Mouse (Mus musculus): ENCODE measurements around the gene Chrm4. TPM values are rescaled to one million over a fixed set of nuclear protein-coding genes. Genes with fewer than 3 reads are reported as not detected.

The Chrm4 gene
- total and polyA plus RNA-seq, 2 experiments: not detected

- TF ChIP-seq POLR2A (IDR thresholded peaks at IDR 0.05; ENCODE audit: extremely low read depth, insufficient read depth, low read length) (no peak), CTCF (IDR thresholded peaks at IDR 0.05; ENCODE audit: low read depth, low read length) (no peak)
- no peak overlapping the region for H3K27ac ChIP-seq (replicated peaks; ENCODE audit: insufficient read depth, low read depth, low read length)
- peaks cover 14% of the 10 kb centered on the region for H3K4me1 ChIP-seq (ENCODE audit: control insufficient read depth, insufficient read depth, low read length)
- no peak overlapping the region for H3K4me3 ChIP-seq (ENCODE audit: insufficient read depth, low read depth, low read length)
- no peak for DNase-seq (ENCODE audit: extremely low read depth, low read depth, low spot score)
- H3K27me3 ChIP-seq (ENCODE audit: control insufficient read depth, insufficient read depth, low read length): no peaks in the 10 kb centered on the region
- H3K79me2 ChIP-seq (ENCODE audit: control insufficient read depth, insufficient read depth, low read length): peaks cover 37% of the 10 kb centered on the region
- WGBS: 80% methylated on average over 3 of the region's 3 CpGs
- no peak overlapping the region for H3K9ac ChIP-seq (ENCODE audit: low read depth, low read length)
- no peaks in the 10 kb centered on the region for H3K36me3 ChIP-seq (ENCODE audit: control insufficient read depth, insufficient read depth, low read length)
Measured at GRCm38 (mm10) chr2:91948792-91949241, 21.8 kb downstream of the Chrm4 start.

DNA sequence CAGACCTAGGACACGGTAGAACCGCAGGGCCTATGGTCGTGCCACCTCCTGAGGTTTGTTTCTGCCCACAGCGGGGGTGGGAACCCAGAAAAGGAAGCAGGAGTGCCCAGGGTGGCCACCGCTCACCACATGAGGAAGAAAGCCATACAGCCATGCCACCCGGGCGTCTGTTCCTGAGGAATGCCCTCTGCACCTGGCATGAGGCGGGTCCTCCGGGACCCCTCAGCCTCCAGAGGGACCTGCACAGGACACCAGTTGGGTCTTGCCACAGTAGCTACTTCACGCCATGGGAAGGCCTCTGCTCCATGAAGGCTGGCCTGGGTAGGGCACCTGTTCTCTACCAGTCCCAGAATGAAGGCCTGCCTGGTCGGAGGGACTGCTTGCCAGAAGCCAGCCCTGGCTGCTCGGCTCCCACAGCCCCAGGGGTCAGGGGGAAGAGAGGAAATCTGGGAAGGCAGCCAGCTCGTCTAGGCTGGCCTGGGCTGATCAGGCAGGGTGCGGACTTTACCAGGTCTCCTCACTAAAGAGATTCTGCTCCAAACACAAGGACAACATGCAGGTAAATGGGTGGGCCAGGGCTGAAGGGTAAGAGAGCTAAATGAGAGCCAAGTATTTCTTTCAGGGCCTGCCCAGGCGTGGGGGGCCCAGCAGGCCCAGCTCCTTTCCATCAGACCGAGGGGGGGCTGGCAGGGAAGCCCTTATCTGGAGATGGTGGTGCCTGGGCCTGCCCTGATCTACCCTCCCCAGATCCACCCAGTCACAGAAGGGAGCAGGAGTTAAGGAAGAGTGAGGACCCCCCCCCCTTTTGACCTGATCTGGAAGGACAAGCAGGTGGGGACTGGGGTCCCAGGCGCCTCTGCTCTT lies 22.6 kb downstream of the Chrm4 start:
- no peak for TF ChIP-seq POLR2A (IDR thresholded peaks at IDR 0.05; ENCODE audit: extremely low read depth, insufficient read depth, low read length)
- TF ChIP-seq CTCF (IDR thresholded peaks at IDR 0.05; ENCODE audit: low read depth, low read length): no peak
- H3K4me1 ChIP-seq (ENCODE audit: control insufficient read depth, insufficient read depth, low read length): peaks cover 14% of the 10 kb centered on the region
- WGBS: 56% methylated on average over 17 of the region's 17 CpGs
- no peaks in the 10 kb centered on the region for H3K27me3 ChIP-seq (ENCODE audit: control insufficient read depth, insufficient read depth, low read length)
- peak overlapping the region; percentile 40 for H3K9ac ChIP-seq (ENCODE audit: low read depth, low read length)
- no peaks in the 10 kb centered on the region for H3K36me3 ChIP-seq (ENCODE audit: control insufficient read depth, insufficient read depth, low read length)
- H3K79me2 ChIP-seq (ENCODE audit: control insufficient read depth, insufficient read depth, low read length): peaks cover 34% of the 10 kb centered on the region
- H3K27ac ChIP-seq (replicated peaks; ENCODE audit: insufficient read depth, low read depth, low read length): peak overlapping the region; percentile 28
- no peak overlapping the region for H3K4me3 ChIP-seq (ENCODE audit: insufficient read depth, low read depth, low read length)
- DNase-seq (ENCODE audit: extremely low read depth, low read depth, low spot score): no peak

DNA sequence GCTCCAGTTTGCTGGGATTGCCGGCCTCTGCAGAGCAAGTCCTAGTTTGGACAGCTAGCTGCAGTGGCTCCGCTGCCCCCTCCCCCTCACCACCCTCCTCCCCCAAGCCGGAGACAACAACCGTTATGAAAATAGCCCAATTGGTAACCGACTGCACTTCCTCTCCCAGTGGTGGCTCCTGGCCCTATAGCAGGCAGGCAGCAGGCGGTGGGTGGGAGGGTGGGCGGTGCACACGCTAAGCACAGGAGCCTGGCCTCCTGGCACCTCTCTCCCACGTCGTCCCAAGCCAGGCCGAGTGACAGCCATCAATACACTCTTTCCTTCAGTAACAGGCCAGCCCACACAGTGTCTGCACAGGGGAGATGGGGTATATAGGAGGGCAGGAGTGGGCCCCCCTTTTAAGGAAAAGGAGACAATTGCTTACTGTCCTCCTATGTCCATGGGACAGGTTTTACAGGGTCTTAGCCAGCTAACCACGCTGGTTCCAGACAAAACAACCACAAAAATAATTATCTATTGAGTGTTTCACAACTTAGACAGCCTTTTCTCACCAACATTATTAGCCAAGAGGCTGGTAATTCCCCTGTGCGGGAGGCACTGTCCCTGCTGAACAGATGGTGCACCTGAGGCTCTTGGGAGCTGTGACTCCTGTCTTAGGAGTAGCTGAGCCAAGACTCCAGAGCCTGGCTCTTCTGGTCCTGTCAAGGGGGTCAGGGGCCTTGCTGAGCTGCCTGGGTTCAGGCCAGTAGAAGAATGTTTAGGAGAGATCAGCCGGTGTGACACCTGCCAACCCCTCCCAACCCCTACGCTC lies 23.4 kb downstream of the Chrm4 start:
- Histone ChIP-seq H3K79me2 (ENCODE audit: control insufficient read depth, insufficient read depth, low read length) (peaks cover 29% of the 10 kb centered on the region), H3K27me3 (ENCODE audit: control insufficient read depth, insufficient read depth, low read length) (no peaks in the 10 kb centered on the region), H3K4me1 (ENCODE audit: control insufficient read depth, insufficient read depth, low read length) (peaks cover 21% of the 10 kb centered on the region), H3K4me3 (ENCODE audit: insufficient read depth, low read depth, low read length) (no peak overlapping the region), H3K9ac (ENCODE audit: low read depth, low read length) (peak overlapping the region; percentile 43; the same call in 1 of the 2 replicates), H3K27ac (replicated peaks; ENCODE audit: insufficient read depth, low read depth, low read length) (peak overlapping the region; percentile 36), H3K36me3 (ENCODE audit: control insufficient read depth, insufficient read depth, low read length) (no peaks in the 10 kb centered on the region)
- no peak for DNase-seq (ENCODE audit: extremely low read depth, low read depth, low spot score)
- 11% methylated on average over 15 of the region's 15 CpGs for WGBS
- TF ChIP-seq POLR2A (IDR thresholded peaks at IDR 0.05; ENCODE audit: extremely low read depth, insufficient read depth, low read length): no peak
- TF ChIP-seq CTCF (IDR thresholded peaks at IDR 0.05; ENCODE audit: low read depth, low read length): no peak

DNA sequence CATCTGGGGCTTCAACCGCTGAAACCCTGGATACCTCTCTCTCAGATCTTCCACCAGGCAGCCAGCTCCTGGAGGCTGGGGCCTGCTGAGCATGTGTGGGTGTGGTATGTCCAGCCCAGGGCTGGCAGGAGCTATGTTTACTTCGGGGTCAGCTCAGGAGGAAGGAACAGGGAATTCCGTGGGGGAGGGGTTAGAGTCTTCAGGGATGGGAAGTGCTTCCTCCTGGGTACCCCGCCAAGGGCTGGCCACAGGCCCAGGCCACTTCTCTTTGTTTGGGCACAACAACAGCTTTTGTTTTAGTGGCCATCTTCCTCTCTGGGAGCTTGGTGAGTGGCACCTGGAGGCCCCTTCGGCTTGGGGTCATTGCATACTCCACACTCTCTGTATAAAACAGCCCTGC lies 26.8 kb downstream of the Chrm4 start:
- no peak overlapping the region for H3K4me3 ChIP-seq (ENCODE audit: insufficient read depth, low read depth, low read length)
- peaks cover 31% of the 10 kb centered on the region for H3K4me1 ChIP-seq (ENCODE audit: control insufficient read depth, insufficient read depth, low read length)
- WGBS: 14% methylated on average over 5 of the region's 5 CpGs
- DNase-seq (ENCODE audit: extremely low read depth, low read depth, low spot score): peak; percentile 42
- H3K9ac ChIP-seq (ENCODE audit: low read depth, low read length): no peak overlapping the region
- no peaks in the 10 kb centered on the region for H3K27me3 ChIP-seq (ENCODE audit: control insufficient read depth, insufficient read depth, low read length)
- no peak overlapping the region for H3K27ac ChIP-seq (replicated peaks; ENCODE audit: insufficient read depth, low read depth, low read length)
- H3K36me3 ChIP-seq (ENCODE audit: control insufficient read depth, insufficient read depth, low read length): no peaks in the 10 kb centered on the region
- TF ChIP-seq POLR2A (IDR thresholded peaks at IDR 0.05; ENCODE audit: extremely low read depth, insufficient read depth, low read length) (no peak), CTCF (IDR thresholded peaks at IDR 0.05; ENCODE audit: low read depth, low read length) (no peak)
- H3K79me2 ChIP-seq (ENCODE audit: control insufficient read depth, insufficient read depth, low read length): peaks cover 40% of the 10 kb centered on the region; the same call in 1 of the 2 replicates

DNA sequence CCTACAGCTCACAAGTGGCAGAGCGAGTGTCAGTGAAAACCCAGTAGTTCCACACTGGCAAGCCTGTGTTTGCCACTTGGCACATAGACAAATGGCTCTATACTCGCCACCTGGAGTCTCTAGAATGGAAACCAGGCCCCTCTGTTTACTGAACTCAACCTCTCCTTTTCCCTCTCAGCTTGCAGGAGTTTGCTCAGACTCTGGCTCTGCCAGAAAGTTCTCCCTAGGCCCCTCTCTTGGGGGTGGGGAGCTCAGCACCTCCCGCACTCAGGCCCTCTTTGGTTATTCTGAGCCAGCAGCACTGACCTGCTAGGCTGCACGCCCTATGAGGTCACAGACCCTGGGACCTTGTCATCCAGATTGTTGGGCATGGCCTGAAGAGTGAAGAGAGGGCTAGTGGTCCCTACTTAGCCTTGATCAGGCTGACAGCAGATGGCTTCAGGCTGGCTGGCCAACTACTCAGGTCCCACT lies 28.1 kb downstream of the Chrm4 start:
- Histone ChIP-seq H3K27me3 (ENCODE audit: control insufficient read depth, insufficient read depth, low read length) (no peaks in the 10 kb centered on the region), H3K9ac (ENCODE audit: low read depth, low read length) (no peak overlapping the region), H3K4me1 (ENCODE audit: control insufficient read depth, insufficient read depth, low read length) (peaks cover 32% of the 10 kb centered on the region), H3K27ac (replicated peaks; ENCODE audit: insufficient read depth, low read depth, low read length) (no peak overlapping the region; the same call in 1 of the 2 replicates), H3K4me3 (ENCODE audit: insufficient read depth, low read depth, low read length) (no peak overlapping the region), H3K79me2 (ENCODE audit: control insufficient read depth, insufficient read depth, low read length) (peaks cover 35% of the 10 kb centered on the region; the same call in 1 of the 2 replicates), H3K36me3 (ENCODE audit: control insufficient read depth, insufficient read depth, low read length) (no peaks in the 10 kb centered on the region)
- DNase-seq (ENCODE audit: extremely low read depth, low read depth, low spot score): no peak
- 15% methylated on average over 4 of the region's 4 CpGs for WGBS
- TF ChIP-seq POLR2A (IDR thresholded peaks at IDR 0.05; ENCODE audit: extremely low read depth, insufficient read depth, low read length): no peak
- no peak for TF ChIP-seq CTCF (IDR thresholded peaks at IDR 0.05; ENCODE audit: low read depth, low read length)
